Mouse (Mus musculus): ENCODE measurements around the gene Olfr1359. TPM values are rescaled to one million over a fixed set of nuclear protein-coding genes. Genes with fewer than 3 reads are reported as not detected.
"Not testable (repeated sequence)": the region's sequence is repeated elsewhere in the genome, so short reads cannot be mapped to it uniquely, and the experiment has no call there.

Olfr1359 gene
- polyA plus RNA-seq, 1 experiment from 2014 or later = not detected

GRCm38 (mm10) chr13:21715131-21715863, 17.4 kb downstream of the Olfr1359 start:
- Histone ChIP-seq H3K4me1 (ENCODE audit: control insufficient read depth, low read depth, low read length) (peaks cover 32% of the 10 kb centered on the region), H3K9me3 (replicated peaks; ENCODE audit: control insufficient read depth, low read length) (no peaks in the 10 kb centered on the region), H3K27me3 (ENCODE audit: control insufficient read depth, insufficient read depth, low read depth, low read length) (no peaks in the 10 kb centered on the region), H3K27ac (ENCODE audit: low read length) (peak overlapping the region; percentile 97), H3K9ac (ENCODE audit: low read depth, low read length) (peak overlapping the region; percentile 83), H3K36me3 (ENCODE audit: control insufficient read depth, insufficient read depth) (no peaks in the 10 kb centered on the region), H3K4me3 (ENCODE audit: low read depth, low read length) (peak overlapping the region; percentile 55), H3K4me2 (ENCODE audit: low read depth, low read length) (peak overlapping the region; percentile 76)
- no peak; the same call in 1 of the 2 replicates for ATAC-seq (ENCODE audit: low read depth)
- under 1% methylated on average over 22 of the region's 22 CpGs for WGBS (ENCODE audit: insufficient replicate concordance)

GRCm38 (mm10) chr13:21715864-21716539, 18.1 kb downstream of the Olfr1359 start, which contains the start of the genes Hist1h2bl and Hist1h2ai:
Gene Hist1h2bl, minus strand, starts transcription at chr13:21716143.
Gene Hist1h2ai, plus strand, starts transcription at chr13:21716422.
- H3K9me3 ChIP-seq (replicated peaks; ENCODE audit: control insufficient read depth, low read length); H3K27me3 ChIP-seq (ENCODE audit: control insufficient read depth, insufficient read depth, low read depth, low read length); H3K36me3 ChIP-seq (ENCODE audit: control insufficient read depth, insufficient read depth): not testable (repeated sequence)
- H3K27ac ChIP-seq (ENCODE audit: low read length) = peak within 1 kb of the TSS; percentile 97
- peak within 1 kb of the TSS; percentile 55 for H3K4me3 ChIP-seq (ENCODE audit: low read depth, low read length)
- peak within 1 kb of the TSS; percentile 82 for H3K4me2 ChIP-seq (ENCODE audit: low read depth, low read length)
- ATAC-seq (ENCODE audit: low read depth) = peak; percentile 82
- peak within 1 kb of the TSS; percentile 83 for H3K9ac ChIP-seq (ENCODE audit: low read depth, low read length)
- under 1% methylated on average over 28 of the region's 50 CpGs for WGBS (ENCODE audit: insufficient replicate concordance)
- H3K4me1 ChIP-seq (ENCODE audit: control insufficient read depth, low read depth, low read length) = peaks cover 37% of the 10 kb centered on the region

GRCm38 (mm10) chr13:21716540-21717391, 18.9 kb downstream of the Olfr1359 start:
- ATAC-seq (ENCODE audit: low read depth) = peak; percentile 5; the same call in 1 of the 2 replicates
- H3K27me3 ChIP-seq (ENCODE audit: control insufficient read depth, insufficient read depth, low read depth, low read length); H3K9me3 ChIP-seq (replicated peaks; ENCODE audit: control insufficient read depth, low read length); H3K36me3 ChIP-seq (ENCODE audit: control insufficient read depth, insufficient read depth): not testable (repeated sequence)
- H3K4me1 ChIP-seq (ENCODE audit: control insufficient read depth, low read depth, low read length) = peaks cover 30% of the 10 kb centered on the region
- 1% methylated on average over 9 of the region's 38 CpGs for WGBS (ENCODE audit: insufficient replicate concordance)
- peak overlapping the region; percentile 97 for H3K27ac ChIP-seq (ENCODE audit: low read length)
- peak overlapping the region; percentile 82 for H3K4me2 ChIP-seq (ENCODE audit: low read depth, low read length)
- peak overlapping the region; percentile 79 for H3K9ac ChIP-seq (ENCODE audit: low read depth, low read length)
- H3K4me3 ChIP-seq (ENCODE audit: low read depth, low read length) = peak overlapping the region; percentile 55

- 2% methylated on average over 25 of the region's 56 CpGs for WGBS (ENCODE audit: insufficient replicate concordance)
- Histone ChIP-seq H3K4me2 (ENCODE audit: low read depth, low read length) (peak within 1 kb of the TSS; percentile 82), H3K27ac (ENCODE audit: low read length) (peak within 1 kb of the TSS; percentile 97), H3K4me1 (ENCODE audit: control insufficient read depth, low read depth, low read length) (peaks cover 27% of the 10 kb centered on the region), H3K4me3 (ENCODE audit: low read depth, low read length) (peak within 1 kb of the TSS; percentile 66), H3K9ac (ENCODE audit: low read depth, low read length) (peak within 1 kb of the TSS; percentile 79)
- peak; percentile 16 for ATAC-seq (ENCODE audit: low read depth)
- not testable (repeated sequence) for H3K9me3 ChIP-seq (replicated peaks; ENCODE audit: control insufficient read depth, low read length); H3K36me3 ChIP-seq (ENCODE audit: control insufficient read depth, insufficient read depth); H3K27me3 ChIP-seq (ENCODE audit: control insufficient read depth, insufficient read depth, low read depth, low read length)
These were observed 19.8 kb downstream of the Olfr1359 start, which contains the start of gene Hist1h3h for GRCm38 (mm10) chr13:21717397-21718357. Gene Hist1h3h, plus strand, starts transcription at chr13:21717659.

- 49% methylated on average over 4 of the region's 4 CpGs for WGBS (ENCODE audit: insufficient replicate concordance)
- Histone ChIP-seq H3K9ac (ENCODE audit: low read depth, low read length) (peak overlapping the region; percentile 77), H3K4me1 (ENCODE audit: control insufficient read depth, low read depth, low read length) (peaks cover 30% of the 10 kb centered on the region), H3K27ac (ENCODE audit: low read length) (peak overlapping the region; percentile 96), H3K4me3 (ENCODE audit: low read depth, low read length) (peak overlapping the region; percentile 66), H3K36me3 (ENCODE audit: control insufficient read depth, insufficient read depth) (no peaks in the 10 kb centered on the region), H3K9me3 (replicated peaks; ENCODE audit: control insufficient read depth, low read length) (no peaks in the 10 kb centered on the region), H3K4me2 (ENCODE audit: low read depth, low read length) (peak overlapping the region; percentile 67), H3K27me3 (ENCODE audit: control insufficient read depth, insufficient read depth, low read depth, low read length) (no peaks in the 10 kb centered on the region)
- ATAC-seq (ENCODE audit: low read depth) = no peak
These were observed 20.6 kb downstream of the Olfr1359 start for GRCm38 (mm10) chr13:21718381-21719080.

- peak; percentile 16 for ATAC-seq (ENCODE audit: low read depth)
- Histone ChIP-seq H3K27ac (ENCODE audit: low read length) (peak overlapping the region; percentile 96), H3K4me2 (ENCODE audit: low read depth, low read length) (peak overlapping the region; percentile 86), H3K9ac (ENCODE audit: low read depth, low read length) (peak overlapping the region; percentile 80), H3K4me1 (ENCODE audit: control insufficient read depth, low read depth, low read length) (peaks cover 22% of the 10 kb centered on the region), H3K4me3 (ENCODE audit: low read depth, low read length) (peak overlapping the region; percentile 66)
- WGBS (ENCODE audit: insufficient replicate concordance) = 1% methylated on average over 17 of the region's 44 CpGs
- not testable (repeated sequence) for H3K27me3 ChIP-seq (ENCODE audit: control insufficient read depth, insufficient read depth, low read depth, low read length); H3K36me3 ChIP-seq (ENCODE audit: control insufficient read depth, insufficient read depth); H3K9me3 ChIP-seq (replicated peaks; ENCODE audit: control insufficient read depth, low read length)
These were observed 23.3 kb downstream of the Olfr1359 start for GRCm38 (mm10) chr13:21721107-21721756.

- not testable (repeated sequence) for H3K27me3 ChIP-seq (ENCODE audit: control insufficient read depth, insufficient read depth, low read depth, low read length); H3K9me3 ChIP-seq (replicated peaks; ENCODE audit: control insufficient read depth, low read length); H3K36me3 ChIP-seq (ENCODE audit: control insufficient read depth, insufficient read depth)
- peak within 1 kb of the TSS; percentile 96 for H3K27ac ChIP-seq (ENCODE audit: low read length)
- peak; percentile 91 for ATAC-seq (ENCODE audit: low read depth)
- peak within 1 kb of the TSS; percentile 66 for H3K4me3 ChIP-seq (ENCODE audit: low read depth, low read length)
- peaks cover 22% of the 10 kb centered on the region for H3K4me1 ChIP-seq (ENCODE audit: control insufficient read depth, low read depth, low read length)
- 0% methylated on average over 37 of the region's 37 CpGs for WGBS (ENCODE audit: insufficient replicate concordance)
- peak within 1 kb of the TSS; percentile 86 for H3K4me2 ChIP-seq (ENCODE audit: low read depth, low read length)
- peak within 1 kb of the TSS; percentile 80 for H3K9ac ChIP-seq (ENCODE audit: low read depth, low read length)
These were observed 24.0 kb downstream of the Olfr1359 start, which contains the start of gene Hist1h2bm for GRCm38 (mm10) chr13:21721757-21722372. Gene Hist1h2bm, plus strand, starts transcription at chr13:21722044.

Measured in liver, embryonic 16.5 days (tissue).